Mouse (Mus musculus) mouse trophoblast stem cell (cell line): ENCODE results near the gene Gm9508.

Source experiments
- in situ Hi-C, 2 experiments: fragments of 300-500 bp; cut with MseI, MboI; formaldehyde crosslinking; loops; 2 replicates in 1 of 2; 3 replicates in 1 of 2; pipeline ENCODE4 v1.15.1; 2025

Gm9508 gene

DNA sequence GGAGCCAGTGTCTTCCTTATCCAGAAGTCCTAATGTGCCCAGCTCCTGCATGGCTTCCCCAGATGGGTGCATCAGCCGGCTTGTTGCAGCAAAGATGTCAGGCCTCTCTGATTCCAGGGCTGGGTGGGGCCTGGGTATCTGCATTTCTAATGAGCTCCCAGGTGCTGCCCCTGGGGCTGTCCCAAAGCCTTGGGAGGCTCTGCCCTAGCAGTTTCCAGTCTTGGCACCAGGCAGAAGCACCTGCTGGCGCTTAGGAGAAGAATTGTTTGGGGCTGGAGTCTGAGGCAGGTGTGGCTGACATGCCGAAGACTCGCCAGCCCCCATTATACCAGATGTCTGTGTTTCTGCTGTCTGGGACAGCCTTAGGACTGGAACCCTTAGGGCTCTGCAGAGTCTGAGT lies 26.3 kb downstream of the Gm9508 start:
- in situ Hi-C loops = no loop called here

DNA sequence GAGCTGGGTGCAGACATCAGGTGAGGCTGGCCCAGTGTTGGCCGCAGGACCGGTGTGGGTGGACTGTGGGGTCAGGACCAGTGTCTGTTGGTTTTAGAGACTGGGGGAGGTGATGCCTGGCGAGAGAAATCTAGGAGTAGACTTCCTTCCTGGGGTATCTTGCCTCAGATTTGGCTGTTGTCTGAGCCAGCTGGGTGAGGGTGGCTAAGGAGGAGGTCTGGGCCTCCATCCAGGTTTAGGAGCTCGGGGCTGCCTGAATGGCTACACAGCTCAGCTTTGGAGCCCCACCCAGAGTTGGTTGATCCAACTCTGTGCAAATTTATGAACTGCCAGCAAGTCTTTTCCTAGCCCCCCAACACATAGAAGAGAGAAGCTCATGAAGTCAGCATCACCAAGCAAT lies 29.6 kb downstream of the Gm9508 start:
- in situ Hi-C loops = no loop called here

DNA sequence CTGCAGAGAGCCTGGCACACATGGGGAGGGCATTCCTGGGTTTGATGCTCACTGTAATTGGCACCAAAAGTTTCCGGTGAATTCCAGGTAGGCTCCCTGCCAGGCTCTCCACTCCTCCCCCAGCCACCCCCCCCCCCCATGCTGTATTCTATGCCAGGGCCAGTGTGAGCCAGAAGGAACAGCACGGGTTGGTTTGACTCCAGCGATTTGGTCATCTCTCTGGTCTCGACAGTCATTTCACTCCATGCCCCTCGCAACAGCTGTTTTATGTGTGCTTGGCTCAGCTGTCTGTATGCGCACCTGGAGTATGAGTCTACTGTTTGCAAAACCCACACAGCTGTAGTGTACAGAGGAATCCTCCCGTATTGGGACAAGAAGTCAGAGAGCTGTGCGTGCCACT lies 30.7 kb downstream of the Gm9508 start:
- in situ Hi-C loops = no loop called here

DNA sequence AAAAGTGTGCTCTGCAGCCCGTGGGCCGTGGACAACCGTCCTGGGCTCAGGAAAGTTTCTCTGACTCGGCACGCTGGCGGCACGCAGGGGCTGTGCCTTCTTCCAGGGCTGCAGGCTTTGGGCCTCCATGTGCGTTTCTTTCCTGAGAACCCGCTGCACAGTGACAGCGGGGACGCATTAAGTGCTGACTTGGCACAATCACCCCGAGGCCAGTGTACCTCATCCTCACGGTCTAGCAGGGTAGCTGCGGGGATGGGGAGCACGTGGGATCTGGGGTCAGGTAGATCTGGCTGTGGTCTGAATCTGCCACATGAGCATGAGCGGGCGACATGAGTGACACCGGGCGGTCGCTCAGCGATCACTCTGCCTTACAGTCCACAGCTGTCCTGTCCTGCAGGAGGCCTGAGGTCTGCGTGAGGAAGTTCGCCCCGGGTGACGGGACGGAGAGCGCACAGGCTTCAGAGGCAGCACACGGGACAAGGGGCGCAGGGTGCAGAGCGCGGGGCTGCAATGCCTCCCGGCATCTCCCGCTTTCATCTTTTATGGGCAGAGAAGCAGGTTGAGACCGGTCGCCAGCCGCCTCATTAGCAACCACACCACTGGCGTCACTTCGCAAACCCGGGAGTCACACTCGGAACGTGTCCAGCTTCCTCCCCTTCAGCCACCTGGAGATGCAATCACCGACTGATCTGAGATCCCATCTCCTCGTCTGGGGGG lies 32.9 kb downstream of the Gm9508 start:
- in situ Hi-C loops = no loop called here

DNA sequence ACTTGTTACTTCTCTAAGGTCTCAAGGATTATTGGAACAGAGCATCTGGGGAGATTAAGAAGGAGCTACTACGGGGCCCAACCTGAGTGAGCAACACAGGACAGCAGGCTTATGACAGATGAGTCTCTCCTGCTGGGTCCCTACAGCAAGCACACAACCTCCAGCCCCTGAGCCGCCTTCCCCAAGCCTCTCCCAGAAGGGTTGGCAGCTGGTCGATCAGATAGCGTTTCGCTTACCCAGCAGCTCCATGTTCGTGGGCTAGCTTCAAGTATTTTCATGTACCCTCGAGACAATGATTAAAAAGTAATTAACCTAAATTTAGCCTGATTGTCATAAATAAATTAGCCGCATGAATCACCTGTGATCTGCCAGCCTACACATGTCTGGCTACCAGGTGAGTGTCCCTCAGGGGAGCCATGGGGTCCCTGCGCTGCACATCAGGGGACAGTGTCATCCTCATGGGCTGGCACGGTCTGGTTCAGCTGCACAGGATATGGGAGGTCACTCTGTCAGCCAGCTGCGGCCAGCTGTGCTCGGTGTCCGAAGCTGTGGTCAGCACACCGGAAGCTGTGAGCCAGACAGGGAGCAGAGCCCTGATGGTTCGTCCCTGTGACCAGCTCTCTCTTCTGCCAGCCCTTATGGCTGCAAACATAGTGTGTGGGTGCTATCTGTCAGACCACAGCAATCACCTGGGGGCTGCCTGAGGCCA lies 38.6 kb downstream of the Gm9508 start:
- in situ Hi-C loops = no loop called here

DNA sequence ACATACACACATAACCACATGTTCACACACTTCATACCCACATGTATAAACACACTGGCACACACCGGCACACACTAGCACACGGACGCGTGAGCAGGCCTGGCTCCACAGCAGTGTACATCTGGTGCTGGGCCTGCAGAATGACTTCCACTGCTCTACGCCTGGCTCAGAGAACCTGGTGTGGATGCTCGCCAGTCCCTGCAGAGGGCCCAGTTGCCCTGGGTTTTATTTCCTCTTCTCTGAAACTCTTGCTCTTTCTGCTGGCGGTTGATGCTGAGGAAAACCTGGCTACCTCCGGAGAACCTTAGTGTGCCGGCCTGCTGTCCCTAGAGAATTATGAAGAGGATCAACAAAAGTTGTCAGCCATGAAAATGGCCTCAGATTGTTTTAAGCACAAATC lies 45.0 kb downstream of the Gm9508 start:
- in situ Hi-C loops = no loop called here

DNA sequence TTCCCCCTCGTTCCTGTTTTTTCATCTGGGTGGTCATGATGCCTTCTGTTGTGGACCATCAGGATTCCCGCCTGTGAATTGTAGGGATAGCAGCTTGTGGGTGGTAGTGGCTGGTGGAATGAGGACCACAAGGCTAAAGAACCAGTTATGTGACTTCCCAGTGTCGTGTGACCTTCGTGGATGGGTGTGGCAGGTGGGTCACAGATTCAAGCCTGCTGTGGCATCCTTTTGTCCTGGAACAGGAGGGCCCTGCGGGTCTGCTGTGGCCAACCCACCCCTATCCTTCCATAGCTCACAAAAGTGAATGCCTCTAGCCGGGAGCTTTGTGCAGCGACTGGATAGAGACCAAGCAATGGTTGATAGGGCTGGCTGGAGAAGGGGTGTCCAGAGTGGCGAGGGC lies 49.1 kb downstream of the Gm9508 start:
- in situ Hi-C loops = no loop called here

DNA sequence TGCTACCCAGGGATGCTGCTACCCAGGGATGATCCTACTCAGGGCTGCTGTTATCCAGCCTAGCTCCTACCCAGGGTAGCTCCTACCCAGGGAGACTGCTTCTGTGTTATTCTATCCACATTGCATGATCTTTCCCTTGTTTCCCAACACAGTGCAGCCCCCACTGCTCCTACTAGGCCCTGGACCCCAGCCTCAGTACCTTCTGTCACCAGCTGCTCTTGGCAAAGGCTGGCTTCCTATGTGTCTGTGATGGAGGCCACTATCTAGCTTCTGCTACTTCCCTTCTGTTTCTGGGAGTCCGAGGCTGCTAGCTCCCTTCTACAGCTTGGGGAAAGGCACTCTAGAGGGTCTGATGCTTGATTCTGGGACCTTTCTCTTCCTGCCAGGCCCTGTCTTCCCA lies 49.6 kb downstream of the Gm9508 start:
- in situ Hi-C loops = no loop called here
